Mouse (Mus musculus): ENCODE data around the gene Krtap31-1. TPM values are rescaled to one million over a fixed set of nuclear protein-coding genes. Genes with fewer than 3 reads are reported as not detected.
"Not testable (repeated sequence)": the region's sequence is repeated elsewhere in the genome, so short reads cannot be mapped to it uniquely, and the experiment has no call there.

Krtap31-1 gene
- total RNA-seq (2022) = not detected

GRCm38 (mm10) chr11:99907620-99908019 is at the start of gene Krtap31-1:
Gene Krtap31-1 (plus strand): TSS chr11:99907920.
- DNase-seq (ENCODE audit: low spot score in 2 of 2) = no peak

GRCm38 (mm10) chr11:99858761-99859160 is 49.0 kb upstream of the Krtap31-1 start:
- DNase-seq (ENCODE audit: low spot score in 2 of 2) = no peak

- DNase-seq (ENCODE audit: low spot score in 2 of 2) = not testable (repeated sequence)
Measured at GRCm38 (mm10) chr11:99864176-99864575, 43.5 kb upstream of the Krtap31-1 start, which contains the start of gene Gm11559. Gene Gm11559 (plus strand): TSS chr11:99864476.

- not testable (repeated sequence) for DNase-seq (ENCODE audit: low spot score in 2 of 2)
Measured at GRCm38 (mm10) chr11:99873089-99873488, 34.6 kb upstream of the Krtap31-1 start, which contains the start of gene Krtap9-1. Gene Krtap9-1 (plus strand): TSS chr11:99873389.

- DNase-seq (ENCODE audit: low spot score in 2 of 2) = not testable (repeated sequence)
Measured at GRCm38 (mm10) chr11:99878887-99879286, 28.8 kb upstream of the Krtap31-1 start, which contains the start of gene Gm11567. Gene Gm11567 (plus strand): TSS chr11:99879187.

GRCm38 (mm10) chr11:99914451-99914850 is 6.7 kb downstream of the Krtap31-1 start, which contains the start of gene Gm11565:
Gene Gm11565 (plus strand): TSS chr11:99914751.
- DNase-seq (ENCODE audit: low spot score in 2 of 2) = no peak

- DNase-seq (ENCODE audit: low spot score in 2 of 2) = no peak
Measured at GRCm38 (mm10) chr11:99935991-99936390, 28.3 kb downstream of the Krtap31-1 start, which contains the start of gene Krtap31-2. Gene Krtap31-2 (plus strand): TSS chr11:99936291.

GRCm38 (mm10) chr11:99937751-99938264 is 30.1 kb downstream of the Krtap31-1 start:
- no peak for DNase-seq (ENCODE audit: low spot score in 2 of 2)

- no peak for DNase-seq (ENCODE audit: low spot score in 2 of 2)
Measured at GRCm38 (mm10) chr11:99948175-99948574, 40.5 kb downstream of the Krtap31-1 start, which contains the start of gene Krtap9-5. Gene Krtap9-5 (plus strand): TSS chr11:99948475.

Other genes starting within 250 kb of the Krtap31-1 start
- gene Gm11563, start 249.0 kb upstream of the Krtap31-1 start, total RNA-seq (2022) = not detected
- gene Krtap4-6, start 242.0 kb upstream of the Krtap31-1 start, total RNA-seq (2022) = not detected
- not detected for gene Gm14190, start 217.2 kb upstream of the Krtap31-1 start, total RNA-seq (2022)
- not detected for gene Gm14180, start 173.6 kb upstream of the Krtap31-1 start, total RNA-seq (2022)
- gene Gm11595, start 135.0 kb upstream of the Krtap31-1 start, total RNA-seq (2022) = not detected
- not detected for gene Krtap4-8, start 127.2 kb upstream of the Krtap31-1 start, total RNA-seq (2022)
- gene Krtap4-9, start 122.7 kb upstream of the Krtap31-1 start, total RNA-seq (2022) = not detected
- not detected for gene Gm11596, start 114.5 kb upstream of the Krtap31-1 start, total RNA-seq (2022)
- gene Gm11569, start 109.0 kb upstream of the Krtap31-1 start, total RNA-seq (2022) = not detected
- gene Gm11554, start 103.5 kb upstream of the Krtap31-1 start, total RNA-seq (2022) = not detected
- not detected for gene Krtap4-13, start 98.0 kb upstream of the Krtap31-1 start, total RNA-seq (2022)
- not detected for gene Gm11564, start 92.3 kb upstream of the Krtap31-1 start, total RNA-seq (2022)
- gene 2300003K06Rik, start 69.9 kb upstream of the Krtap31-1 start, total RNA-seq (2022) = not detected
- gene Krtap4-16, start 56.3 kb upstream of the Krtap31-1 start, total RNA-seq (2022) = not detected
- gene Gm11568, start 50.0 kb upstream of the Krtap31-1 start, total RNA-seq (2022) = not detected
- gene Gm11559, start 43.4 kb upstream of the Krtap31-1 start, total RNA-seq (2022) = not detected
- not detected for gene Krtap9-1, start 34.5 kb upstream of the Krtap31-1 start, total RNA-seq (2022)
- gene Gm11567, start 28.7 kb upstream of the Krtap31-1 start, total RNA-seq (2022) = not detected
- not detected for gene Gm11565, start 6.8 kb downstream of the Krtap31-1 start, total RNA-seq (2022)
- not detected for gene Krtap31-2, start 28.4 kb downstream of the Krtap31-1 start, total RNA-seq (2022)
- not detected for gene Krtap9-5, start 40.6 kb downstream of the Krtap31-1 start, total RNA-seq (2022)
- gene Krtap29-1, start 71.1 kb downstream of the Krtap31-1 start, total RNA-seq (2022) = not detected
- gene Krtap16-1, start 78.7 kb downstream of the Krtap31-1 start, total RNA-seq (2022) = not detected
- not detected for gene Krtap17-1, start 86.1 kb downstream of the Krtap31-1 start, total RNA-seq (2022)
- gene Krt33a, start 108.3 kb downstream of the Krtap31-1 start, total RNA-seq (2022) = not detected
- gene Krt33b, start 121.9 kb downstream of the Krtap31-1 start, total RNA-seq (2022) = not detected
- not detected for gene Krt34, start 133.6 kb downstream of the Krtap31-1 start, total RNA-seq (2022)
- not detected for gene Krt31, start 142.6 kb downstream of the Krtap31-1 start, total RNA-seq (2022)
- not detected for gene Krt32, start 180.3 kb downstream of the Krtap31-1 start, total RNA-seq (2022)
- not detected for gene Krt35, start 188.3 kb downstream of the Krtap31-1 start, total RNA-seq (2022)
- not detected for gene Krt36, start 197.7 kb downstream of the Krtap31-1 start, total RNA-seq (2022)
- not detected for gene Krt13, start 213.6 kb downstream of the Krtap31-1 start, total RNA-seq (2022)
- not detected for gene Krt15, start 228.0 kb downstream of the Krtap31-1 start, total RNA-seq (2022)
- 1 to 10 TPM in 1 of 4 experiments, under 1 TPM in 1, not detected in 2; 0.35 to 1.1 TPM for gene Krt19, start 240.7 kb downstream of the Krtap31-1 start, total RNA-seq (2022)

All from gastrocnemius, adult 8-10 months (tissue).